Mouse (Mus musculus): ENCODE measurements around the gene Slc38a3.

Gene Slc38a3

GRCm38 (mm10) chr9:107618098-107618497, 51.2 kb downstream of the Slc38a3 start:
- no peak for DNase-seq

GRCm38 (mm10) chr9:107617461-107617860, 51.9 kb downstream of the Slc38a3 start:
- DNase-seq: peak in 1 of 2 experiments; percentile 21

- DNase-seq: no peak
Observed at GRCm38 (mm10) chr9:107615035-107615434, 54.3 kb downstream of the Slc38a3 start.

- no peak for DNase-seq
Observed at GRCm38 (mm10) chr9:107612945-107613569, 56.3 kb downstream of the Slc38a3 start.

GRCm38 (mm10) chr9:107612191-107612944, 57.0 kb downstream of the Slc38a3 start:
- DNase-seq: peak; percentile 99

GRCm38 (mm10) chr9:107611456-107612190, 57.7 kb downstream of the Slc38a3 start:
- DNase-seq: no peak

- DNase-seq: no peak
Observed at GRCm38 (mm10) chr9:107609433-107609830, 59.9 kb downstream of the Slc38a3 start.

GRCm38 (mm10) chr9:107608741-107609432, 60.4 kb downstream of the Slc38a3 start, which contains the start of gene Sema3b:
TSS of gene Sema3b (minus strand) at chr9:107609229.
- DNase-seq: no peak

GRCm38 (mm10) chr9:107607653-107608245, 61.6 kb downstream of the Slc38a3 start:
- DNase-seq: no peak

- DNase-seq: no peak
Observed at GRCm38 (mm10) chr9:107607036-107607435, 62.3 kb downstream of the Slc38a3 start.

GRCm38 (mm10) chr9:107606591-107606990, 62.7 kb downstream of the Slc38a3 start:
- no peak for DNase-seq

- no peak for DNase-seq
Observed at GRCm38 (mm10) chr9:107605041-107605661, 64.2 kb downstream of the Slc38a3 start.

- peak; percentile 65 to 74 for DNase-seq
Observed at GRCm38 (mm10) chr9:107603251-107603650, 66.1 kb downstream of the Slc38a3 start.

- DNase-seq: peak; percentile 95 to 96
Observed at GRCm38 (mm10) chr9:107602068-107602648, 67.2 kb downstream of the Slc38a3 start.

- no peak for DNase-seq
Observed at GRCm38 (mm10) chr9:107601275-107601674, 68.1 kb downstream of the Slc38a3 start.

GRCm38 (mm10) chr9:107600745-107601144, 68.6 kb downstream of the Slc38a3 start:
- peak; percentile 27 to 31 for DNase-seq

Data from B cell, adult 2 months (primary cell).